Mouse (Mus musculus) kidney, adult 2 months (tissue): ENCODE data around the gene Hif3a.
A peak's percentile ranks its signal among the peaks of the same experiment; 100 is the strongest.

Experiments
- CTCF ChIP-seq: fragments of 200-500 bp; conservative IDR thresholded peaks from 2 replicates; pipeline ENCODE4 v1.5.1; 2011; ENCODE audit warnings: low read depth, mild to moderate bottlenecking, control low read depth, low read length, moderate library complexity, mixed read lengths; ENCODE audit not compliant: insufficient read depth, insufficient read length
- POLR2A ChIP-seq: fragments of 200-500 bp; IDR thresholded peaks from one replicate; pipeline ENCODE4 v1.6.1; 2011; ENCODE audit warnings: low read depth, low read length, control low read depth

- TF ChIP-seq CTCF (no peak), POLR2A (peak; percentile 95)
Measured at GRCm38 (mm10) chr7:17056081-17056581, 6.1 kb downstream of the Hif3a start.
